Mouse (Mus musculus): Measurements from ENCODE around the gene Ikzf2. TPM values are rescaled to one million over a fixed set of nuclear protein-coding genes. Genes with fewer than 3 reads are reported as not detected.

The Ikzf2 gene
- total RNA-seq, 2 experiments from 2014 or later, result 8.7 to 13.3 TPM

DNA sequence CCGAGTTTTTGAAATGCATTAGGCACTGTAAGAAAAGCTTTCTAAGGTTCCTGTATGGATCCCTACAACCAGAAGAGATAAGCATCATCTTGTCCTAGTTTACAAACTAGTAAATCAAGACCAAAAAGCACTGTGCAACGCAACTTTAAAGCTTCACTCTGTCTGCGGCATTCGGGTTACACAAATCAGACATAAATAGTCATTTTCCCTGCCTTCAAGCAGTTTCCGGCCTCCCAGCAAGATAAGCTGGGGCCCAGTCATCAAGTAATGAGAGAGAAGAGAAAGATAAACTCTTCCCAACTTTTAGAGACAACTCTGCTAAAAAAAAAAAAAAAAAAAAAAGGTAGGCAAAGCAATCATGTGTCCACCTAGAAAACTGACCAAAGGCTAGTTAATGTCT is 19.6 kb downstream of the Ikzf2 start:
- DNase-seq, result no peak

GRCm38 (mm10) chr1:69659779-69660178 is 27.3 kb downstream of the Ikzf2 start:
- no peak for DNase-seq

DNA sequence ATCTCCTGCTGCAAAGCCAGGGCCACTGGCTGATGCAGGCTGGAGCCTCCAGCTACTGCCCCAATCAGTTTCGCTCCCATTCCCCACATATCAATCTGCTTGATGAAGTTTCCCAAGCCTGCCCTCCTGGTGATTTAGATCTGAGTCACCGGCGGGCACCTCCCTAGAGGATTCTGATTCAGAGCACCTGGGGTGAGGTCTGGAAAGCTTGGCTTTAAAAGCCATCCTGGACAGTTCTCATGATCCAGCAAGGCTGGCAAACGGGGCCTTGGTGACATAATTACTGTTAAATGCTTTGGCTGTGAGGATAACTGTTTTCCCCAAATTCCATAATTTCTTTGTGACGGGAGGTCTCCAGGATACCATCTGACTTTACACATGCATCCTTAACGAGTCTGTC is 29.0 kb downstream of the Ikzf2 start:
- no peak for DNase-seq

DNA sequence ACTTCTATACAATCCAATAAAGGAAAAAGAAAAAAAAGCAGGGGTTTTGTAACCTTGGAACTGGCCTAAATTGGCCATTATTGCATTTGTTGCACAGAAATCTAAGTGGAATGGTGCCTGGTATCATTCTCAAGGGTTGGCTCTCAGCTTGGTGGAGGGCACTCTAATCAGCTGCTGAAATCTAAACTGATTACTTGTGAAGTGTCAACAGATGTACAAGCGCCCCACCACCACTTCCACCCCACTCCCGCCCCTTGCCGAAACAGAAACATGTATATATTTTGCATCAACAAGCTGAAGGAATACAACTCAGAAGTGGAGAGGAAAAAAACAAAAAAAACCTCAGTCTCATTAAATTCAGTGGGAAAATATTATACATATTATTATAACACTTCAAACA is 29.6 kb downstream of the Ikzf2 start:
- DNase-seq, result no peak

- peak; percentile 7 for DNase-seq
Observed at GRCm38 (mm10) chr1:69656929-69657328, 30.1 kb downstream of the Ikzf2 start.

DNA sequence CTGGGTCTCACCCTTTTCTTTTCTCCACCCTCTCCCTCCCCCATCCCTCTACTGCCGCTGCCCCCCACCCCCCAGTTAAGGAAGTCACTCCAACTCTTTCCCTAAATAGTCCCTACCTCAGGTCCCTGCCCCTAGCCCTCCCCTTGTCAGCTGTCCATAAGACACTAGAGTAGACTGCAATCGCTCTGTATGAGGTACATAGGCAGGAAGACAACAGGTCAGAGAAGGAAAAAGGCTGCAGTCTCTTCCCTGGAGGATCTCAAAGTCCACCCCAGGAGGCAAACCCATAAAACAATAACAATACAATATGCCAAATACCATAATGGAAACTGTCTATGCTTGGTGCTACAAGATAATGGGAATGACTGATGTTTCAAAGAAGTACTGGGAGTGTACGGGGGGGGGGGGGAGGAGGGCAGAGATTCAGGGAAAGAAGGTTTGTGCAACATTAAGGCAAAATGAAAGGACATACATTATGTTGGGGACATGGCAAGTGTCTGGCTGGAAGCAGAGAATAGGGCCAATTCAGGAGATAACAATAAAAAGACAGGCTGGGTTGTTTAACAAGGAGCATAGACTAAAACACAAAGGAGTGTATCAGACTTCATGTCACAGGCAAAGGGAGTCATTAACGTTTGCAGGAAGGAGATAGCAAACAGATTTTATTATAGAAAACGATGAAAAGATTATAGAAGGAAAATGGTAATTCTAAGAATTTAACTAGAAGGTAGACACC is 30.8 kb downstream of the Ikzf2 start:
- DNase-seq, result no peak

GRCm38 (mm10) chr1:69655368-69655767 is 31.7 kb downstream of the Ikzf2 start:
- DNase-seq, result no peak

GRCm38 (mm10) chr1:69654955-69655354 is 32.1 kb downstream of the Ikzf2 start:
- DNase-seq, result no peak

GRCm38 (mm10) chr1:69653419-69653818 is 33.6 kb downstream of the Ikzf2 start:
- DNase-seq, result no peak

- no peak for DNase-seq
Observed at GRCm38 (mm10) chr1:69643138-69643537, 43.9 kb downstream of the Ikzf2 start.

GRCm38 (mm10) chr1:69641986-69642385 is 45.1 kb downstream of the Ikzf2 start:
- DNase-seq, result no peak

GRCm38 (mm10) chr1:69638321-69638720 is 48.7 kb downstream of the Ikzf2 start:
- DNase-seq, result no peak

DNA sequence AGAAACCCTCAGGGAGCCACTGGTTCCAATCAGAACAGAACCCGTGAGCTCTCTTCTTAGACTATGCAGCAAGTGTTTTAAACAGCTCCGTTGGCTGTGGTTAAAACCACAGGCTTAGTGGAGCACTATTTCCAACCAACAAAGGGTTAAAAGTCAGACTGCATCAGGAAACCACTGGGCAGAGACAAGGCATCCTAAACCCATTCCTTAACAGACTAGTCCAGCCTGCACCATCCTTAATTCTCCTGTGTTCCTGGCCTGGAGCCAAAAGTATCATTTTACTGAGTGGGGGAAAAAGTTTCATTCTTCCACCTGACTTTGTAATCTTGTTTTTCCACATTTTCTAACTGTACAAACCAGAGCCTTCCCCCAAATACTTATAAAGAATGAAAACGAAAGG is 49.1 kb downstream of the Ikzf2 start:
- no peak for DNase-seq

DNA sequence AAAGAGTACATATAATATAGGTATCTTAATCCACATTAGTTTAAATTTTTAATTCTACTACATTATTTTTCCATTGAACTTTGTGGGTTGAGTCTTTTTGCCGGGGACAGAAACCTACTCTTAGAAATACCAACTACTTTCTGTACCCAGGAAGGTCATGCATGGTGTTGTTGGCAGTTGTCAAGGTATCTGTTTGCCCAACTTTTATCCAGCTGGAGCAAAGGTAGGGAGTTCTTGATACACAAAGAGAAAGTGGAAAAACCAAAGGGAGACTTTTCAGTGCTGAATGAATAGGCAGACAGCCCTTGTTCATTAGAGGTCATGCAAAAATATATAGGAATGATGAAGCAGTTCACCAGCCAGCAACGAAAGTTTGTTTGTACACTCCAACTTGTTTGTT is 52.8 kb downstream of the Ikzf2 start:
- no peak for DNase-seq

DNA sequence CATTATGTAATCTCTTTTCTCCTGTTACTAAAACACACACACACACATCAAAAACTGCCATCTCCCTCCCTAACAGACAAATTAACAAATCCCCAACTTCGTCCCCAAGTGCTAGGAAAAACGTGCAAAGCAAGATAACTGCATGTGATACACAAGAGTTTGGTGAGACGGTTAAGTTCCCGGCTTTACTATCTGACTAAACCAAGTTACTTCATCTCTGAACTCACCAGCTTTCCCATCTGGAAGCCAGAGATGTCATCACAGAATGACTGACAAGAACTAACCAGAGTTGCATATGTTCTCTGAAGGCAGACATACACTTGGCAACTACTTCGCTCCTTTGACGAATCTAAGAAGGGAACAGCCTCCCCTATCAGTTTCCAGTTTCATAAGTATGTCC is 56.5 kb downstream of the Ikzf2 start:
- DNase-seq, result no peak

DNA sequence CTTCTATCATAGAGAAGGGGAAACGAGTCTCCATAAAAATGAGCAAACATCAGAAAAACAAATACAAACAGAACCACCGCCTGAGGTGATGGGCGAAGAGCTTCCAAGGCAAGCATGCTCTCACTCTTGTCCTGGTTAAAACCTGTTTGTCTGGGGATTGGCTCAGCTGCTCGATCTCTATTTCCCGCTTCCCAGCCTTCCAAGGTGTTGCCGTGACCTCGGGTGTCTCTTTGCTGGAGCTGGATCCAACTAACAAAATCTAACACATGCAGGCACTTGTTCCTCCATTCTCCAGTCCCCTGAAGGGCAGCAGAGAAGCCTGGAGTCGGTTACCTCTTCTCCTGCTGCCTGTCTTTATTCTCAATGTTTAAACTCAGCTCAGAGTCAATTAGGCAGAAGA is 57.5 kb downstream of the Ikzf2 start:
- no peak for DNase-seq

GRCm38 (mm10) chr1:69612076-69612475 is 75.0 kb downstream of the Ikzf2 start:
- DNase-seq, result no peak

DNA sequence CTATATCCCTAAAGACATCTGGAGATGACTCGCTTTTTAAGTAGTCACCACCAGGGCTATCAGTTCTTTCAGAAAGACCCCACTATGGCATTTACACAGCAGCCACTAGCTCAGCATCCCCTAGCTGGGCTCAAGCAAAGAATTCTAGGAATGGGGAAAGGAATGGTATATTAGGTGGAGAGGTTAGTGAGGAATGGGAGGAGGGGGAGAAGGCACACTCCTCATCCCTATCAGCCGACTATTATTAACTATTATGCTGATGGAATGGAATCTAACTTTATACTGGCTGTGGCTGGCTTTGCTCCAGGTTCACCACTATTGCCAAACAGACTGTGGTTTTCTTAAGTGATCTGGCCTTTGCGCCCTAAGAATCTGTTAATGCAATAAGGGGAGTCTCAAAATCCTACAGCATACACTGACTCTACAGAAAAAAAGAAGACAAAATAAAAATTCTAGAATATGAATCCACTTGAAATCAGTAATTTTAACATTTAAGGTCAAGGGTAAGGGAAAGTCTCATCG is 75.8 kb downstream of the Ikzf2 start:
- DNase-seq, result peak; percentile 12

- no peak for DNase-seq
Observed at GRCm38 (mm10) chr1:69610791-69611190, 76.3 kb downstream of the Ikzf2 start.

DNA sequence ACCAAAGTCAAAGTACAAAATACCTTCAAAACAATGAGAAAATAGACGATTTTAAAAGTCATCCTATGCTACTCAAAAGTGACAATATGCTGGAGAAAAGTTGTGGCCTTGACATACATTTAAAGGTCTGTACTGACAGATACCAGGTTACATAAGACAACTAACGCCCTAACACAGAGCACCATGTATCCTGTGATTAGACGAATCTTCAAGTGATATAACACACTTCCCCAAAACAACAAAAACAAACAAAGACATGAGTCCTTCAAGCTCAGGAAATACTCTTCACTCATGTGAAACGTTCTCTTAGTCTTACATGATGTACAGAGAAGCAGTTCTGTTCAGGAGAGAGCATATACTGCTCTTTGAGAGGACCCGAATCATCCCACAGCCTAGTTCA is 78.2 kb downstream of the Ikzf2 start:
- DNase-seq, result no peak

DNA sequence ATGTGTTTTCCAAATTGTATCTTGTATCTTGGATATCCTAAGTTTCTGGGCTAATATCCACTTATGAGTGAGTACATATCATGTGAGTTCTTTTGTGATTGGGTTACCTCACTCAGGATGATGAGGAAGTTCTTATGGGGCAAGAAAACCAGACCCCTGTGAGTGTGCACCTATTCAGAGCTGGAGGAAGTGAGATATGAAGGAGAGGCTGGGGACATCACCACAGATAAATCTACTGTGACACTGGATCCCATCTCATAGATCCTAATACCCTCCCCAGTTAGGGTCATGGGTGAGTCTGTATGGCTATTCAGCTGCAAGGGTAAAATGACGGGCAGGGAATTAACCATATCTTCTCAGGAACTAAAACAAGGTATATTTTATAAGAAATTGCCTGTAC is 80.2 kb downstream of the Ikzf2 start:
- no peak for DNase-seq

GRCm38 (mm10) chr1:69604213-69604612 is 82.8 kb downstream of the Ikzf2 start:
- DNase-seq, result no peak

DNA sequence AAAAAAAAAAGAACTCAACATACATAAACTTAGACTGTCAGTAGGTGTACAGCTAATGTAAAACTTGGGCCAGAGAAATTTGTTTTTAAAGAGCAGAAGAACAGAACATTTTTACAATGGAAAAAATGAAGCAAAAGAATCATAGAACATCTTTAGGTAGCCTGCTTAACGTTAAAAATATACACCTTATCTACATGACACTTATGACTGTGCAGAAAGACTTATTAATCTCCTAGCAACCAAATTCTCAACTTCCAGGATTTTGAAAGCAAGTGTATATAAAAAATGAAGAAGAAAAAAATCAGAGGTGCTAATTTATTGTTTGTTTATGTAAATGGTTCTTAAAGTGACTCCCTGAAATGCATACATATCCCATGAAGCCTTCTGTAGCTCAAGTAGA is 86.1 kb downstream of the Ikzf2 start:
- DNase-seq, result no peak

GRCm38 (mm10) chr1:69599074-69599772 is 87.8 kb downstream of the Ikzf2 start:
- DNase-seq, result no peak
